Mouse (Mus musculus) heart, postnatal 0 days (tissue): ENCODE measurements around the gene Pex13.

Source experiments
- CTCF ChIP-seq: IDR thresholded peaks from 2 replicates; pipeline ENCODE4 v1.5.1; 2016; ENCODE audit warnings: antibody characterized with exemption, control low read depth, low read depth
- EP300 ChIP-seq: IDR thresholded peaks from 2 replicates; pipeline ENCODE4 v1.6.1; 2016; ENCODE audit warnings: antibody characterized with exemption, low read depth

GRCm38 (mm10) chr11:23679044-23679642 is 13.4 kb upstream of the Pex13 start:
- TF ChIP-seq EP300 (no peak), CTCF (peak; percentile 80)
